Mouse (Mus musculus): ENCODE measurements around the gene Pbxip1.

The Pbxip1 gene

DNA sequence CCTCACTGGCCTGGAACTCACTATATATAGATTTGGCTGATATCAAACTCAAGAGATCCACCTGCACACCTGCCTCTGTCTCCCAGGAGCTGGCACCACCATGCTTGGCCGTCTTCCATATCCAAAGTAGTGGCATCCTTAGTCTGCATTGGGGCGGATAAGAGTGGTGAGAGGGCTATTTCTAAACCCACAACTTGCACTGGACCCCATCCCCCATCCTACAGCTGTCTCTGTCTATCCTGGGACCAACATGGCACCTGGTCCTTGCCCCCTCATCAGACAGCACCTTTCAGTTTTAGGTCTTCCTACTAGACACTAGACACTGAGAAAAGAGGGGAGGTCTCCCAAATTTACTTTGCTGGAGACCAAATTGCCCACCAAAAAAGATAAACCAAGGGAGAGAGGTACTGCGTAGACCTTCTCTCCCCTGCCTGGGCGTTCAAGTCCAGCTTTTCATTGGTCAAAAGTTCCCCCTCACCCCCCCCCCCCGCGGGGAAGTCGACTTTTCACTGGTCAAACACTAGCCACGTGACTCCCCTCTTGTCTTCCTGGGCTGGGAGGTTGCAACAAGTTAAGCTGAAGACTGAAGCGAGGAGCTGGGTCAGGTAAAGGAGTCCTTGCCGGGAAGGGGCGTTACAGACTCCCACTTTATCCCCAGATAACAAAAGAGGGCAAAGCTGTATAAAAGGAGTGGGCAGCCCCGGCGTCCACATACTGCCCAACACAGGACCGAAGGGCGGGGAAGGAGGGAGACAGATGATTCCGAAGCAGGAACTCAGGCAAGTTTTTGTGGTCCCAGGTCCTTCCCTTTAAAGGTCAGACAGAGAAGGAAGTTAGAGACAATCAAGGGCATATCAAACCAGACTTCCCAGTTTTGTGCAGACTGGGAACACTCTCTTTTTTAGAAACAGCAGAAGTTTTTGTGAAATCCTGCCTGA is at the start of gene Pbxip1:
TSS of gene Pbxip1 (plus strand) at position 531 of the 938 bp plus-strand sequence.
- peak; percentile 89 for DNase-seq (ENCODE audit: low read depth, low spot score)

DNA sequence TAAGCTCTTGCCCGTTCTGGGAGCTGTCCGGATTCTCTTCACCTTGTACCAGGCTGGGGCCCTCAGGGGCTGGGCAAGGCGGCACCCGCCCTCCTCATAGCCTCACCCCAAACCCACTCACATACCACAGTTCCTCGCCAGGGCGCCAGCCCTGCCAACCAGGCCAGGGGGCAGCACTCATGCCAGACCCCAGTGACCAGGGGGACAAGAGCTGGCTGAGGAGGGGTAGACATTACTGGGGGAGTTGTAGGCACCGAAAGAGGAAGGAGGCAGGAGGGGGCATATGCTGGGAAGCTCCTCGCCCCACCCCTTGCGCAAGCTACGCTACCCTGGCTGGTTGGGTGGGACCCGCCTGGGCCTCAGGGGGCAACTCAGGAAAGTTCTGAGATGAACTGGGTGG is 48.9 kb upstream of the Pbxip1 start:
- DNase-seq (ENCODE audit: low read depth, low spot score), result peak; percentile 38

DNA sequence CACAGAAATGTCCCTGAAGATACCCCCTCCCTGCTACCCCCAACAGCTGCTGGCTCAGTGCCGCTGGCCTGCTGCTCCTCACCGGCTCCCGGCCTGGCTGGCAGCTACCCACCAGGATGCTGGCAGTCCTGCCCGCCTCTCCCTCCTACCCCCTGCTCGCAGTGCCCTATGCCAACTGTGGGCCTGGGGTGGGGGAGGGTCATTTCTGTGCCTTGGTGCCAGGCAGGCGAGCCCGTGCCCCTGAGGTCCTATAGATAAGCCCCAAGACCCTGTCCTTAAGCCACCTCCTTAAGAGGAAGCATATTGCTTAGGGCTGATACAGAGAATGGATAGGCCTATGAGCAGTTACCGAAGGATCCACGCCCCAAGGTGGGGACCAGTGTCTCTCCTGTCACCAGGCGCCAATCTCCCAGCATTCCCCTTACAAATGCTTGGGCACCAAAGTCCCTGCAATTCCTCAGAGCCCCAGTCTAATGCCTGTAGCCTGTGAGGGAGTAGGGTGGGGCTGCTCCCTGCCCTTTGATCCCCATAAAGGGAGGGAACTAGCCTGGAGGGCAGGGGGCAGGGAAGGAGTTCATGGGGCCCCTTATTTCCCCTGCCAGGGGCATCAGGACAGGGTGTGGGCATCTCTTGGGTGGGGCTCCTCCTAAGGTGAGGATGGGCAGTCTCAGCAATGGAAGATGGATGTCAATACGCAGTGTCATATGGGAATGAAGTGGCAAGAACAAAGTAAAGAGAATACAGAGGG is 48.2 kb upstream of the Pbxip1 start:
- peak; percentile 42 for DNase-seq (ENCODE audit: low read depth, low spot score)

DNA sequence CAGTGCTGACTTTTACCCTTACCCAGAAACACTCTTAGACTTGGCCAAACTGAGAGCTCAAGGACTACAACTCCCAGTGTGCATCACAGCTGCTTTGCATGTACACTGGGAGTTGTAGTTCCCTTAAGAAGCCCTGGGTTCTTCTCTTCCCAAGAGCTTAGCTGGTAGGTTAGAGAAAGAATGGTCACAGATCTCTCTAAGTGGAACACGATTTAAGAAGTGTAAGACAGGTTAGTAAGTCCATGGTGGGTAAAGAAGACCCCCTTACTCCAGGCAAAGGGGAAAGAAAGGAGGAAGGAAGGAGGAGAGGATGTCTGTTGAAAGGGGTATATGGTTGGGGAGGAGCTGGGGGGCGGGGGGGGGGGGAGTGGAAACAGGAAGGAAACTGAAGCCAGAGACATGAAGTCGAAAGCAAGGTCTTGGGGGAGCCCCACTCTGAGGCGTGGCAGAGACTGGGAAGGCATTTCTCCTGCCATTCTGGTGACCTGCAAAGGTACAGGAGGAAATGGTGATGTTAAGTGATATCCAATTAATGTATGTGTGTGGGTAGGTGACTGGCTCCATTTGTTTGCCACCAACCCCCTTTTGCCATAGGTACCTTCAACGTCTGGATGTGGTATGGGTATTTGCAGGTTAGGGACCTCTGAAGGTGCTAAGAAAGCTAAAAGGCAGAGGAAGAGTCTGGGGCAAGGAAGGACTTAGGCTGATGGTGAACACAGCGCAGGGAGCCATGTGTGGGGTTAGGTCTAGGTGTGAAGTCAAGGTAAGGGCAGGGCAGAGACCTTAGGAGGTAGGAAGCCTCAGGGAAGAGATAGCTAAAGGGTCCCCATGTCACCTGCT is 47.4 kb upstream of the Pbxip1 start:
- peak; percentile 85 for DNase-seq (ENCODE audit: low read depth, low spot score)

DNA sequence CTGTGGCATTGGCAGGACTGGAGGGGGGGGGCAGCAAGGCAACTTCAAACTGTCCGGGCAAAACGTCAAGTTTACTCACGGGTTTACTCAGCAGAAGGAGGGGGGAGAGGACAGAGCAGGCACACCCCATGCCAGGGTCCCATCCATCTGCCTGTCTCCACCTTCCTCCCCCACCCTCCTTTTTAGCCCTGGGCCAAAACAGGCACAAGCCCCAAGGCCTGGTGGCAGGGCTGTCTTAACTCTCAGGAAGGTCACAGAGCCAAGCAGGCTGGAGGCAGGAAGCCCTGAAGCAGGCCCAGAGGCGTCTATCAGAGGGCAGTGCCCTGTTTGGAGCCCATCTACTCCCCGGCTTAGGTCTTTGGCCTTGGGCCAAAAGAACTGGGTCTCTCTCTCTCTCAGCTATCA is 46.4 kb upstream of the Pbxip1 start:
- DNase-seq (ENCODE audit: low read depth, low spot score), result peak; percentile 59

DNA sequence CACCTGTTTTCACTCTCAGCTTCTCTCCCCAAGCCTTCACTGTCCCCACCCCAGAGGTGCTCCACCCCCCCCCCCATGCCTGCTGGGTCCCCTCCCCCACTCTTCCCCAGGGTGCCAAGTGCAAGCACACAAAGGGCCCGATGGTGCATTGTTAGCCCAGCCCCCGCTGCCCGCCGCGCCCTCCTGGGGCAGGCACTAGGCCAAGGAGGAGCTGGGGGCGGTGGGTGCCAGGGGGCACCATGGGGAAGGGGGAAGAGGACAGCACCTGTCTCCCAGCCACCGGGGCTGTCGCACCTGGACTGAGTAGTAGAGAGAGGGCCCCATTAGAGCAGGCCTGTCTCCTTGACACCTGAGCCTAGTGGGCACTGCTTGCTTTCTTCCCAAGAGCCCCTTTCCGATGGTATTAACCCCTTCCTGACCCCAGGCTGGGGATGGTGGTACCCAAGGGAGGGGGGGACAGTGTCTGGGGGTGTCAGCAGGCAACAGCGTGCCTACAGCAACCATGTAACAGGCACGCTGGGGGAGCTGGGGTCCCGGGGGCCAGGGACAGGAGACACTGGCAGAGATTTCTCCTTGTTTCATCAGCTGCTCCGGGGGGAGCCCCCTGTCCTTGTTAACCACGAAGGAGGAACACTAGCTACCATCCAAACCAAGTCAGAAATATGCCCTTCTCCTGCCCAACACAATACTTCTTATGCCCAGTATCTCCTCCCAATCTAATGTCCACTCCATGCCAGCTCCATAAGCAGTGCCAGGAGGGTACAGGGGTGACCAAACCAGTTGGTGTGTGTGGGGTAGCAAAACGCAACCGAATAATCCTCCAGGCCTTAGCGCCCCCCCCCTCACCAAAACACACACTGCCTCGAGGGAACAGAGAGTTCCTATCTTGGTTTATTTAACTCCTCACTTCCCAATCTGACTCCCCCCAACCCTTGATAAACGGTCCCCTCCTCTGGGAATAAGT is 45.5 kb upstream of the Pbxip1 start:
- peak; percentile 53 for DNase-seq (ENCODE audit: low read depth, low spot score)

DNA sequence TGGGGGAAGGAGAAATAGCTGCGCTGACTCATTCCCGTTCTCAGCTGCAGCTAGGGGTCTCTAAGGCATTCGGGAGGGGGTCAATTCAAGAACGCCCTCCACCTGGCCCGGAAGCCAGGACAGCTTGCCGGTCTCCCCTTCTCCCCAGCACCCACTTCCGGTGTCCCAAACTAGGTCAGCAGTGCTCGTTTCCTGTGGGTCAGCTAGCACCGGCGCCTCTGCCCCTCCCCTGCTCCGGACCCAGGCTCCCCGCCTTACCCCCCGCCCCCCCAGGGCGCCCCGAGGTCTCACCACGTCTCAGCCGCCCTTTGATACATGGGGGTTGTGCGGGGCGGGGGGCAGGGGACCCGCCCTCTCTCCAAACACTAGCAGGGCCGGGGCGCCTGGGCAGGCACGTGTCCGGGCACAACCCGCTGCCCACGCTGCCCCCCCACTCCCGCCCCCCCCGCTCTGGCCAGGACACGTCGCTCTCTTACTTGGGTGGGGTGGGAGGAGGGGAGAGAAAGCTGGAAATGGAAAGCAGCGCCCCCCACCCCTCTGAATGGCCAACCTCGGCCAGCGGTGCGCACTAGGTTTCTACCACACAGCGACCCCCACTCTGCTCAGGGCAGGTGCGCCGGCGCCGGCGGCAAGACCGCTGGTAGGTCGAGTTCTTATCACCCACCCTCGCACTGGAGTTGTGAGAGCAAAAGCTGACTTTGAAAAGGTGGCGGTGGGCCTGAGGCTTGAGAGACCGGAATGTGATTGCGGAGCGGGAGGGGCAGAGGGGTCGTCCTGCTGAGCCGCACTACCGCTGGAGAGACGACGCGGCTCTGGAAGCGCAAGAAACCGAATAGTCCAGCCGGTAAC is 44.6 kb upstream of the Pbxip1 start:
- peak; percentile 46 for DNase-seq (ENCODE audit: low read depth, low spot score)

DNA sequence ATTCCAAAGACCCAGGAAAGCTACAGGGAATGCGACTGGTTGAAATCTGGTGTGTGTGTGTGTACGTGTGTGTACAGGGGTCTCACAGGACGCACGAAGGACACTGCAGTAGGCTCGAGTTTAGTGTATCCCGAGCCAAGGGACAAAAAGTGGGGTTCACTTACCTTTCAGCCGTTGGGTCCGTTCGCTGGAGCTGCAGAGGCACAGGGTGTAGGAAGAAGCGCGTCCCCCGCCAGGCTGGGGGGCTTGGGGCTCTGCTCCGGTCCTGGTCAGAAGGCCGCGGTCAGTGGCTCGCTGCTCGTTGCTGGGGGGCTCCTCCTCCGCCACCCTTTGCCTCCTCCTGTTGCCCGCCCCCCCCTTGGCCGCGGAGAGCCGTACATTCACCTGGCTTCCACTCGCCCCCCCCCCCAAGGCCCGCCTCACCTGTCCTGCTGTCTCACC is 43.6 kb upstream of the Pbxip1 start:
- peak; percentile 49 for DNase-seq (ENCODE audit: low read depth, low spot score)

DNA sequence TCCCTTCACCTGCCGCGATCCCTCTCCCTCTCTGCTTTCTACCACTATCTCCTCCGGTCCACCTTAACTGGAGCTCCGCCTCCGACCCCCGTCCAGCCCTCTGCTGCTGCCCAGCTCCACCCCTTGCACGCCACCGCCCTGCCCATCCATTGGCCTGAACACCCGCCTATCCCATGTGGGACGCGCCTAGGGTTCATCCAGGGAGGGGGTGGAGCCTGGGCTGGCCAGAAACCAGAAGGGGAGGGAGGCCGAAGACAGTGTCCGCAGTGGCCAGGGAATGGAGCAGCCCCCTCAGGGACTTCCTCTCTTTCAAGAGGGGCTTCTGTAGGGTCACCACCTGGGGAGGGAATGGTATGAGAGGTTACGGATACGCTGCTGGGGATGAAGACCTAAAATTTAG is 42.9 kb upstream of the Pbxip1 start:
- peak; percentile 94 for DNase-seq (ENCODE audit: low read depth, low spot score)

DNA sequence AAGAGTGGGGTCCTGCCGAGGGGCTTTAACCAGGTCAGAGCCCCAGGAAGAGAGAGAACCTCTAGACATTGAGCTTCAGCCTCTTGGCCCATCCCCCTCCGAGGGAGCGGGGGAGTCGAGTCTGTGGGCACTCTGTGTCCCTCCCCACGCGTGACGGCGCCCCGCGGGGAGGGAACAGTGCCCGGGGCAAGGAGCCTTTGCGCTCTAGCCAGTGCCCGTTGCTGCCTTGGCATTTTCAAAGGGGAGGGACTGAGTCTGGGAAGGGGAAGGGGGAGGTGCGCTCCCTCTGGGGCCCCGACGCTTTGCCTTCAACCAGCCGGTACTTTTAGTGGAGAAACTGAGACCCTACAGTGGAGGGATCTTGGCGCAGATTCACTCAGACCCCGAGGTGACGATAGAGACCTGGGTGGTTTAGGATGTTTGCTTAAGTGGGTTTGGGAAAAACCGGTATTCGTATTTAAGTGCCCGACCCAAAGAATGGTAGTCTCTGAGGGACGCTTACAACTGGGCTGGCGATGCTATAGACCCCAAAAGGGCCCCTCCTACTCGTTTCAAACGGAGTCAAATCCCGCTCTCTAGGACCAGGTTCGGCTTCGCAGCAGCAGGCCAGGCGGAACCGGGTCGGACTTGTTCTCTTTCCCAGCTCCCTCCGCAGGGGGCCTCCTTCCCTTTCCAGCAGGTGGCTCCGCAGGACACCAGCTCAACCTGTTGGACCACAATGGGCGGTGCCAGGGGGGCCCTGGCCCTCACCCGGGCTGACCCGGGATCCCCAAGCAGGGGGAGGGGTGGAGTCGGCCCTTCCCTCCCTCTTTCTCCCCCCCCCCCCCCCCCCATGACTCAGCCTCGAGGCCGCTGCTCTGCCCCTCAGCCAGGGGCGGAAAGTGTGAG is 42.3 kb upstream of the Pbxip1 start, which contains the start of gene Zbtb7b:
TSS of gene Zbtb7b (minus strand) at position 771 of the 888 bp plus-strand sequence.
- peak; percentile 80 for DNase-seq (ENCODE audit: low read depth, low spot score)

DNA sequence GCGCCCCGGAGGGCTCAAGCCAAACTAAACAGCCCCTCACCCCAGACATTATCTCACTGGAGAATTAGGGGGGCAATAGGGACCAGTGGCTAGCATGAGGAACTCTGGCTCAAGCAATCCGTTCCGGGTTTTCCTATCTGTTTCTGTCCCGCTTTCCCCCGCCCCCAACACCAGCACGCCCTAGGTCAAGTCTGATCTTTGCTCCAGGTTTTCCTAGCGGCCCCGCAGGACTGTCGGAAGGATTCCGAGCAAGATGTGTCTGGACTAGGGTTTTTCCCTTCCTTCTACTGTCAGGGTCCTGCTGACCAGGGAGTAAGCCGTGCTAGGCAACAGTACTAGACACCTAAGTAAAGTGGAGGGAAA is 41.6 kb upstream of the Pbxip1 start:
- DNase-seq (ENCODE audit: low read depth, low spot score), result no peak

DNA sequence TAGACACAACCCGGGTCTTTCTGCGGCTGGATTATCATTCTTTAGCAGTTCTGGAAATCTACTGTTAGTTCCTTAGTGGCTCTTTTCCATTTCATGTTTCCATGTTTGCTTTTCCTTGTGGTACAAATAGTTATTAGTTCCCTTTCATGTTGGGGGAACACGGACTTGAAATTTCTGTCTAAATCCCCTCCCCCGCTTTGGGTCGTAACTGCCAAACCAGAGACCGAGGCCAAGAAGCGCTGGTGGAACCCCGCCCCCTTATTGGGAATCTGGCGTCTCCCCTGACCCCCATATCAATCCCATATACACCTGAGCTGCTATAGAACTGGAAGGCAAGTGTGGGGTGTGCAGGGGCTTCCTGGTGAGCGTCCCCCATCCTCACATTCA is 41.1 kb upstream of the Pbxip1 start:
- DNase-seq (ENCODE audit: low read depth, low spot score), result no peak

DNA sequence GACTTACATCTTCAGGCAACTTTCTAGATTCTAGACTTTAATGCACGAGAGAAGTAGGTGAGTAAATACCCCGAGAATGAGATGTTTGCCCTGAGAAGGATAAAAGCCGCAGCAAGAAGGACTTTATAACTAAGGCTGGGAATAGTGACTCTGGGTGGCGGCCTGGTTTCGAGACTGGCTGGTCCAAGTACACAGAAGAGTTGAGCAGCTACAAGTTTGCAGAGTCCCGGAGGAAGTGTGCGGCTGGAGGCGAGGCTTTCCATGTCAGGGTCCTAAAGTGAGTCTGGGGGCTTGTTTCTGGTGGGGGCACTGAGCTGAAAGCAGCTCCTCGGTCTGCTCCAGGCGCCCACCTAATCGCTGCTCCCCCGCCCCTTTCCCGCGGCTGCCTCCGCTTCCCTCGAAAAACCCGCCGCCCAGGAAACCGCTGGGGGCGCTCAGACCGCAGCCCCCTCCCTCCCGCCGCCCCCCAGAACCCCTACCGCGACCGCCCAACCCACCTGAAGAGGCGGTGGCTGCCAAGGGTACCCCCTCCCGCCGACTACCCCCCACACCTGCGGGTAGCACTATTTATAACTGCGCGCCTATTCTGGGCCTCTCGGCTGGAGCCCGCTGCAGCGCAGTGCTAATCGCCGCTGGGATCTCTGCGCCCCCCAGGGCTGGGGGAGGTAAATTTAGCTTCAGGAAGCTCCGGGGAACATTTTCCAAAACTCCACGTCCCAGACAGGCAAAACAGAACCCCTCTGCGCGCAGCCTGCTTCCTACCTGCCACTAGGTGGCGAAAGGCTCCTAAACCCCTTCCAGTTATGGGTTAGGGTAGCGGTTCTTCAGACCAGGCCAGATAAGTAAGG is 40.5 kb upstream of the Pbxip1 start:
- peak; percentile 71 for DNase-seq (ENCODE audit: low read depth, low spot score)

DNA sequence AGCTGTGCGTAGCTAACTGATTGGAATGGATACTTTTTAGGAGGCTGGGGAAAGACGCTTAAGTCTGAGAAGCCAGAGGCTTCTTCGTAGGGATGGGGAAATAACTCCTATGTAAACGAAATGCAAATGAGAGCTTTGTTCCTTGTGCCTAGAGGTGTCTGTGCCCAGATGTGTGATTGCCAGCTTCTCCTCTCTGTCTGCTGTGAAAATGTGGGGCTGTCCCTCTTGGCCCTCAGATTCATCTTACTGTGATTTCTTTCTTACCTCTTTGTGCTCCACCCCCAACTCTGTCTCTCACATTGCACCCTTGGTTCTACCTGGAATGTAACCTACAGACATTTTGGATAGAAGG is 39.9 kb upstream of the Pbxip1 start:
- DNase-seq (ENCODE audit: low read depth, low spot score), result no peak

DNA sequence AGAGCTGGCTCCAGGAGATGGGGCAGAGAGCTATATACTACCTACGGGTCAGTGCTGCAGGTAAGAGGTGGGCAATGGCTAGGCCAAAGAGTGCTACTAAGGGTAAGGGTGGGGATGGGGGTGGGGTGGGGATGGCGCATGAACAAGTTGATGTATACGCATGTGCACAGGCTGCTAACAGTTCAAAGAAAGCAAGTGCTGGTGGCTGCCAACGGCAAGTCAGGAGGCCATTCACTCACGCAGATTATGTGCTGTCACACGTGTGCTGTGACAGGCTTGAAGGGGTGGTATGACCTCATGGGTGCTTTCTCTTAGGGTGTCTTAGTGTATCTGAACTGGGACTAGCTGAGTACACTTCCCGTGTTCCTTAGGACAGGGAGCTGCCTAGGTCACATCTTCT is 35.2 kb upstream of the Pbxip1 start:
- no peak for DNase-seq (ENCODE audit: low read depth, low spot score)

DNA sequence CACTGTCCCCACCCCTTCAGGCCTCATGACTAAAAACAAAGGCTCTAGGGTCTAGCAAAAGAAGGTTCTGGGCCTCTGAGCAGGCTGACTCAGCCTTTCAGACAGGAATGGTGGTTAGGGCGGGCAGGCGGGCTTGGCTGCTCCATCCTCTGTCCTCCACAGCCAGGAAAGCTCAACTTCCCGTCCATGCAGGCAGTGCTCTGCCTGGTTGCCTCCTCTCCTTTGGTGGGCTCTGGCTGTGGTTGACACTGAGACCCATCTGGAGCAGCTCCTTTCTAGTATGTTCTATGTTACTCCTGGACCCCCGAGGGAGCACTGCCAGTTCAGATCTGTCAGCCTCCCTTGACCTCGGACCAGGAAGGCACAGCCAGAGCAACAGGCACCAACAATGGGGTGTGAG is 33.8 kb upstream of the Pbxip1 start, which contains the start of gene Lenep:
TSS of gene Lenep (minus strand) at position 101 of the 400 bp plus-strand sequence.
- DNase-seq (ENCODE audit: low read depth, low spot score), result no peak

DNA sequence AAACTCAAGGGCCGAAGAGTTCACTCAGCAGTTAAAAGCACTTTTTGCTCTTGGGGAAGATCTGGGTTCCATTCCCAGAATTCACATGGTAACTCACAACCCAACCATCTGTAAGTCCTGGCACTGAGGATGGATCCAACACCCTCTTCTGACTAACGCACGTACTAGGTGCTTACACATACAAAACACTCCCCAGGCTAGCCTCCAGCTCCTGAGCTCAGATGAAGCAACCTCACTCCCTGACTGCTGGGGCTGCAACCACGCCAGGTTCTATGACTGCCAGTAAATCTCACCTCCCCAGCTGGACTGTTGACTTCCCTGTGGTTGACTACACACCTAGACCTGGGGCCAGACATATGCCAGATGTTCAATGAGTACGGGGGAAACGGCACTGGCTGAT is 29.6 kb upstream of the Pbxip1 start:
- no peak for DNase-seq (ENCODE audit: low read depth, low spot score)

DNA sequence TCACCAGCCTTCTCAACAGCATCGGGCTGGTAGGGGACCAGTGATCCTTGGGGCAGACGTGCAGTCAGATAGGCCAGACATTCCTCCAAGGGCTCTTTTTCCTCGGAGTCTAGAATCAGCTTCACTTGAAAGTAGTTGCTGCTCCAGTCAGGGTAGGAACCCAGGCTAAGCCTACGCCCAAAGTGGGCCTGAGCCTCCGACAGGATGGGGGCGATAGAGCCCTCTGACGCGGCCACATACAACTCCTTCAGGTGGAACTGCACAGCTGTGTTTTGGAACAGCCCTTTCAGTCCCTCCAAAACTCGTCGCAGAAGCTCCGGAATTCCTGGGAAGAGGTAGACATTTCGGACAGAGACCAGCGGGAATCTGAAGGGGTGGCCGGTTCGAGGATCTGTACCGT is 28.1 kb upstream of the Pbxip1 start:
- no peak for DNase-seq (ENCODE audit: low read depth, low spot score)
